Mouse (Mus musculus) spleen, adult 2 months (tissue): ENCODE measurements around the gene Ihh. TPM values are rescaled to one million over a fixed set of nuclear protein-coding genes. Genes with fewer than 3 reads are reported as not detected.

Source experiments
- DNase-seq, 2 experiments: peaks; one replicate each; pipeline versions ENCODE4 v3.0.0 to v3.0.0-alpha.2; 2012 to 2021; ENCODE audit warnings: low spot score in 2 of 2, low read depth in 1 of 2
- H3K27ac ChIP-seq: fragments of 200-500 bp; 2 replicates; pipeline ENCODE4 v1.5.1; 2012; ENCODE audit warnings: low read length, inconsistent platforms; ENCODE audit not compliant: insufficient read depth
- H3K27me3 ChIP-seq: fragments of 200-500 bp; 2 replicates; pipeline ENCODE4 v1.6.1; 2012; ENCODE audit warnings: mild to moderate bottlenecking, moderate library complexity, low read length, inconsistent platforms; ENCODE audit not compliant: control insufficient read depth, insufficient read depth
- H3K36me3 ChIP-seq: fragments of 200-500 bp; 2 replicates; pipeline ENCODE4 v1.6.1; 2012; ENCODE audit warnings: mild to moderate bottlenecking, low read length, inconsistent platforms; ENCODE audit not compliant: control insufficient read depth, insufficient read depth
- H3K4me1 ChIP-seq: fragments of 200-500 bp; 2 replicates; pipeline ENCODE4 v1.6.1; 2011; ENCODE audit warnings: inconsistent platforms; ENCODE audit not compliant: control insufficient read depth, insufficient read depth, insufficient read length
- H3K4me3 ChIP-seq: fragments of 200-500 bp; 2 replicates; pipeline ENCODE4 v1.5.1; 2011; ENCODE audit warnings: mild to moderate bottlenecking, inconsistent platforms; ENCODE audit not compliant: insufficient read depth, insufficient read length; ENCODE audit errors: extremely low read depth
- CTCF ChIP-seq: fragments of 200-500 bp; IDR thresholded peaks from 2 replicates; pipeline ENCODE4 v1.5.1; 2011; ENCODE audit warnings: mild to moderate bottlenecking, inconsistent platforms; ENCODE audit not compliant: insufficient read depth, insufficient read length, insufficient replicate concordance; ENCODE audit errors: extremely low read depth
- POLR2A ChIP-seq: fragments of 200-500 bp; IDR thresholded peaks from 2 replicates; pipeline ENCODE4 v1.6.1; 2011; ENCODE audit warnings: low read depth, low read length, inconsistent platforms
- WGBS: fragments of 180-500 bp; shearing (Covaris S2); methylation state at CpG from one replicate; pipeline ENCODE4 v1.1.7; 2018; 5-methylcytosine and 5-hydroxymethylcytosine counted together
- polyA plus RNA-seq: library from polyadenylated mRNA; depleted of rRNA; stranded (reverse); fragments of >200 nt; gene quantifications from 2 replicates; pipeline ENCODE4 v1.2.3, GENCODE M21; 2012

Gene Ihh
- polyA plus RNA-seq, 1 experiment: 0.18 TPM

DNA sequence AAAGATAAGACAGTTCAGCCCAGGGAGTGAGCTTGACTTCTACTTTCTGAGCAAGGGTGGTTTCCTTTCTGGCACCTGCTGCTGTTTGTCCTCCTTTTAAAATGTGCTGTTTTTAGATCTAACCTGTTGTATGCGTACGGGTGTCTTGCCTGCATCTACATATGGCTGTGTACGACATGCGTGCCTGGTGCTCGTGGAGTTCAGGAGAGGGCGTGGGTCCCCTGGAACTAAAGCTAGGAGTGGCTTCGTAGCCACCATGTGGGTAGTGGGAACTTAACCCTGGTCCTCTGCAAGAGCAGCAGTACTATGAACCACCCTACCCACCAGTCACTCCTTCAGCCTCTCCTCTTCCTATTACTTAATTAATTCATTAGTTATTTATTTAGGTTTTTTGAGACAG, 8.6 kb upstream of the Ihh start:
- TF ChIP-seq POLR2A (no peak), CTCF (no peak)
- no peaks in the 10 kb centered on the region for H3K36me3 ChIP-seq
- no peak for DNase-seq
- no peak overlapping the region for H3K4me3 ChIP-seq
- H3K4me1 ChIP-seq: no peaks in the 10 kb centered on the region
- WGBS: 73% methylated on average over 7 of the region's 7 CpGs
- H3K27ac ChIP-seq: no peak overlapping the region
- no peaks in the 10 kb centered on the region for H3K27me3 ChIP-seq

DNA sequence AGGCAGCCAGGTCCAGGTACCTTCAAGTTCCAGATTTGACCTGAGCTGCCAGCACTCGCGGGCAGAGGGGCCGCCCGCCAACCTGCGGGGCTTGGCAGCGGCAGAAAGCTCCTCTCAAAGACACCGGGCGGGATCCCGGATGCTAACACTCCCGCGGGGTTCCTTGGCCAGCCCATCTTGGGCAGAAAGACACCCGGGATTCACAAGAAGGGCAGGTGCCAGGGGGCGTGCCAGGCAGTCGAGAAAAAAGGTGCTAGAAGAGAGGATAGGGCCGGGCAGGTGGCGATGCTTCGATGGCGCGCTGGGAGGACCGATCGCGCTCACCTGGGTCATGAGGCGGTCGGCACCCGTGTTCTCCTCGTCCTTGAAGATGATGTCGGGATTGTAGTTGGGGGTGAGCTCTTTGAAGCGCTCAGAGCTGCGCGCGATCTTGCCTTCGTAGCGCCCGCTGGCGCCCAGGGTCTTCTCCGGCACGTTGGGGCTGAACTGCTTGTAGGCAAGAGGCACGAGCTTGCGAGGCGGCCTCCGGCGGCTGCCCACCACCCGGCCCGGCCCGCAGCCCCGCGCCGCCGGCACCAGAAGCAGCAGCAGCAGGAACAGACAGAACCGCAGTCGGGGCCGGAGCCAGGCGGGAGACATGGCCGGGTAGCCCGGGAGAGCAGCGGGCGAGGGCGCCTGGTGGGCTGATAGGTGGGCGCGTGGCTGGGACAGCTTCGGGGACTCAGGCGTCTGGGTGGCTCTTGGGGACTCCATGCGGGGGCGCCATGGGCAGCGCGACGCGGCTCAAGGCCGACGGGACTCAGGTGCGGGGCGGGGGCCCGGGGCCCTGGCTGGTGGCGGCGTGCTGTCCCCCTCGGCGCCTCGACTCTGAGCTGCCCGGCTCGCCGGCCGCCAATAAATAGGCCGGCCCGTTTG, 639 bp downstream of the Ihh start:
- Histone ChIP-seq H3K36me3 (no peaks in the 10 kb centered on the region), H3K27me3 (peaks cover 27% of the 10 kb centered on the region), H3K4me1 (no peaks in the 10 kb centered on the region), H3K4me3 (no peak overlapping the region), H3K27ac (no peak overlapping the region)
- TF ChIP-seq CTCF (no peak), POLR2A (no peak)
- 4% methylated on average over 83 of the region's 84 CpGs for WGBS
- no peak for DNase-seq

DNA sequence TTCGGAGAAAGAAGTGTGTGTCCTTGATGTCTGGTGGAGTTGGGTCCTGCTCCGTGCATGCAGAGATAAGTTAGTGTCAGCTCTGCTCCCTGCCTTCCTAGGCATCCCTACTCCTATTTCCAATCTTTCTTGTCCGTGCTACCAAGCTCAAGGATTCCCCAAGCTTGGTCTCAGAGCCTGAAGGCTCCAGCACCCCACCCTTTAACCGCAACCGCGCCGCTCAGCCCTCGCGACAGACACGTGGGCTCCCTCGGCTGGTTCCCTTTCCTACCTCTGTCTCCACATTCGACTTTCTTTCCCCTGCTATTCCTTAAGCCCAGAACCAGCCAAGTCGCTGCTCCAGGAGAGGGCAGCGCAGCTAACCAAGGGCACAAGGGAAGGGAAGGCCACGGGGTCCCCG, 1.4 kb downstream of the Ihh start:
- no peak for TF ChIP-seq POLR2A
- no peak for TF ChIP-seq CTCF
- no peak for DNase-seq
- peaks cover 27% of the 10 kb centered on the region for H3K27me3 ChIP-seq
- H3K27ac ChIP-seq: no peak overlapping the region
- WGBS: 5% methylated on average over 16 of the region's 16 CpGs
- no peak overlapping the region for H3K4me3 ChIP-seq
- H3K36me3 ChIP-seq: no peaks in the 10 kb centered on the region
- no peaks in the 10 kb centered on the region for H3K4me1 ChIP-seq

DNA sequence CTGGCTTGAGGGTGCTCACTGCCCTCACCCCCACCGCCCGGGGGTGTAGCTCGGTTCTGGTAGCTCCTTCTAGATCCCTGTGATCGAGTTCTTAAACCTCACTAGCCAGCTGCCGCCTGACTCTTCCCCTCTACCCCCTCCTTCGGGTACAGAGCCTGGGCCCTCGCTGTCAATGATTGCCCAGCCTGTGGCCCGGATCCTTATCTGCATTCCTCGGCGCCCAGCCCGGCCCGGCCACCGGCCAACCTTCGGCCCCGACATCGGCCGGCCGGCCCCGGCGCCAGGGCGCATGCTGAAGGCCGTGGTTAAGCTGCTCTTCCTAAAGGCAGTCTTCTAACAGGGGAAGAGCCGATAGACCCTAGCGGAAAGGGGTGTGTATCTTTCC, 1.8 kb downstream of the Ihh start:
- DNase-seq: no peak
- 5% methylated on average over 24 of the region's 24 CpGs for WGBS
- H3K36me3 ChIP-seq: no peaks in the 10 kb centered on the region
- peaks cover 27% of the 10 kb centered on the region for H3K27me3 ChIP-seq
- no peak for TF ChIP-seq POLR2A
- no peak for TF ChIP-seq CTCF
- no peaks in the 10 kb centered on the region for H3K4me1 ChIP-seq
- H3K27ac ChIP-seq: no peak overlapping the region
- H3K4me3 ChIP-seq: no peak overlapping the region

DNA sequence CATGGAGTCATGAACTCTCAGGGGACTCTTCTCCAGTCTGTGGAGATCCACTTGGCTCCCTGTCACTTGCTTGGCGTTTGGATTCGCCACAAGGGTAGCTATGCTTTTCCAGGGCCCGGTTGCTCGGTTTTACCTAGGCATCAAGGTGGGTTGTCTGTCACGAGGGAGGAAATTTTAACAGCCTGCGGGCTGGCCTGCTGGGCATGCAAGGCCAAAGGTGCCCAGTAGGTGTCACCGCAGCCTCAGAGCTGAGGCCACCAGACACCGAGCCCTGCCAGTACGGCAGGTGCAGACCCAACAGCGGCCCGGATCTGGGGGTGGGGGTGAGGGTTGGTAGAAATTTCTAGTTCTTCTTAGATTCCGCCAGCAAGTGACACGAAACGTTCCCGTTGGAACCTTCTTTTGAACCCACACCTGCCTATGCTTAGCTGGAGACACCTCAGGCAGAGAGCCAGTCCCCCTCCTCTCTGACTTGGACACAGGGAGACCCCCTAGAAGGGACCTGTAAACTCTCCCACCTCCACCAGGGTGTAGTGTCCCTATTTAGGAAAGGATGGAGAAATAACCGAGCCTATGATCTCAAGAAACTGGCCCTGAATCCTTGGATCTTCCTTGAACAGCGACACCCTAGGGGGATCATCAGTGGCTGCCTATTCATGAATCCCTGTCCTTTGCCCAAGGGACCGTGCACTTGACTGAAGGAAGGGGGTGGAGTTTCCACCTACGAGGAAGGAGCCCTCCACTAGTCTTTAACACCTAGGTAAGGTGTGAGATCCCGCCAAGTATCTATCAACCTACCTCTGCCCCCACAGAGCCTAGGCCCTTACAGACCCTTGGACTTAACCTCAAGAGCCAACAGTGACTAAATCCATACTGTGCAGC, 2.4 kb downstream of the Ihh start:
- Histone ChIP-seq H3K27me3 (peaks cover 27% of the 10 kb centered on the region), H3K4me1 (no peaks in the 10 kb centered on the region), H3K4me3 (no peak overlapping the region), H3K27ac (no peak overlapping the region), H3K36me3 (no peaks in the 10 kb centered on the region)
- TF ChIP-seq POLR2A: no peak
- TF ChIP-seq CTCF: peak; percentile 75; the same call in 1 of the 2 replicates
- WGBS: 7% methylated on average over 20 of the region's 20 CpGs
- DNase-seq: peak in 1 of 2 experiments; percentile 38

DNA sequence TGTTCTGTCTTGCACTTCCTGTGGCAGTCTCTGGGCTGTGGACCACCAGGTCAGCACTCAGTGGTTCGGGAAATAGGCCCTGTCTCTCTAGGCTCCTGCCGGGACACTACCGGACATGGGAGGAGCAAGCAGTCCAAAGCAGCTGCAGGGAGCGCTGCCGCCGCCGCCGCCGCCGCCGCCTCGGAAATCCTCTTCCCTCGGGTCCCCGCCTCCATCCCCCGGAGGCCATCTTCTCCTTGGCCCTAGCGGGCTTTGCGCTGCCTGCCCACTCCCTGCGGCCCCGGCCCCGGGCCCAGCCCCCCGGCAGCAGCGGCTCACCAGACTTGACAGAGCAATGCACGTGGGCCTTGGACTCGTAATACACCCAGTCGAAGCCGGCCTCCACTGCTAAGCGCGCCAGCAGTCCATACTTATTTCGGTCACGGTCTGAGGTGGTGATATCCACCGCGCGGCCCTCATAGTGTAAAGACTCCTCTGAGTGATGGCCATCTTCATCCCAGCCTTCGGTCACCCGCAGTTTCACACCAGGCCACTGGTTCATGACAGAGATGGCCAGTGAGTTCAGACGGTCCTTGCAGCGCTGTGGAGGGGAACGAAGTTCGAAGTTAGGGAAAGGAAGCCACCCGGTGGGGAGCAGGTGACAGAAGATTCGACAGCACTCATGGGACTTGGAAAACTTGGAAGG, 3.3 kb downstream of the Ihh start:
- no peaks in the 10 kb centered on the region for H3K36me3 ChIP-seq
- DNase-seq: no peak
- H3K4me3 ChIP-seq: no peak overlapping the region
- H3K27me3 ChIP-seq: peaks cover 27% of the 10 kb centered on the region
- no peaks in the 10 kb centered on the region for H3K4me1 ChIP-seq
- no peak for TF ChIP-seq CTCF
- no peak for TF ChIP-seq POLR2A
- 4% methylated on average over 41 of the region's 41 CpGs for WGBS
- no peak overlapping the region for H3K27ac ChIP-seq
